Mouse (Mus musculus) intestine, embryonic 14.5 days (tissue): Measurements from ENCODE around the gene Slc17a9. TPM values are rescaled to one million over a fixed set of nuclear protein-coding genes. Genes with fewer than 3 reads are reported as not detected.

ENCODE experiments used
- ATAC-seq: fragments of 200-750 bp; cut with Nextera tagmentation; replicated peaks from 2 replicates; pipeline ENCODE4 v1.8.0; 2017; ENCODE audit warnings: low read depth, moderate number of reproducible peaks, moderate TSS enrichment, moderate library complexity; ENCODE audit not compliant: low FRiP score, low TSS enrichment
- DNase-seq: peaks from one replicate; pipeline ENCODE4 v3.0.0-alpha.2; 2018; ENCODE audit warnings: low spot score
- H3K27ac ChIP-seq: fragments of 300-500 bp; sonication (generic); 2 replicates; pipeline ENCODE4 v1.5.1; 2014; ENCODE audit warnings: low read depth, mild to moderate bottlenecking, control low read depth
- H3K27me3 ChIP-seq: fragments of 300-500 bp; sonication (generic); replicated peaks from 2 replicates; pipeline ENCODE4 v1.6.1; 2014; ENCODE audit warnings: low read length, control low read depth; ENCODE audit not compliant: control insufficient read depth, insufficient read depth
- H3K36me3 ChIP-seq: fragments of 300-500 bp; sonication (generic); 2 replicates; pipeline ENCODE4 v1.6.1; 2014; ENCODE audit warnings: low read length, control low read depth; ENCODE audit not compliant: control insufficient read depth, insufficient read depth
- H3K4me1 ChIP-seq: fragments of 300-500 bp; sonication (generic); replicated peaks from 2 replicates; pipeline ENCODE4 v1.6.1; 2014; ENCODE audit warnings: low read length, control low read depth, mixed read lengths; ENCODE audit not compliant: control insufficient read depth, insufficient read depth
- H3K4me2 ChIP-seq: fragments of 300-500 bp; sonication (generic); 2 replicates; pipeline ENCODE4 v1.6.1; 2014; ENCODE audit warnings: low read length
- H3K4me3 ChIP-seq: fragments of 300-500 bp; sonication (generic); 2 replicates; pipeline ENCODE4 v1.5.1; 2014; ENCODE audit warnings: low read depth, low read length, control low read depth, mixed read lengths
- H3K9ac ChIP-seq: fragments of 300-500 bp; sonication (generic); 2 replicates; pipeline ENCODE4 v1.6.1; 2014; ENCODE audit warnings: mild to moderate bottlenecking, low read length
- H3K9me3 ChIP-seq: fragments of 300-500 bp; sonication (generic); 2 replicates; pipeline ENCODE4 v1.6.1; 2016; ENCODE audit warnings: low read length, control low read depth; ENCODE audit not compliant: control insufficient read depth
- WGBS: fragments of 180-500 bp; shearing (Covaris S2); extraction: QIAGEN DNeasy Blood & Tissue Kit; methylation state at CpG from one replicate; pipeline ENCODE4 v1.1.7; 2014; 5-methylcytosine and 5-hydroxymethylcytosine counted together
- polyA plus RNA-seq: library from polyadenylated mRNA; unstranded; fragments of >200 nt; fragmentation: Nextera tagmentation; extraction: Ambion mirVana; gene quantifications from 2 replicates; pipeline ENCODE4 v1.2.1, GENCODE M21; 2014

Slc17a9 gene
- polyA plus RNA-seq, 1 experiment from 2014 or later: 2.1 TPM

DNA sequence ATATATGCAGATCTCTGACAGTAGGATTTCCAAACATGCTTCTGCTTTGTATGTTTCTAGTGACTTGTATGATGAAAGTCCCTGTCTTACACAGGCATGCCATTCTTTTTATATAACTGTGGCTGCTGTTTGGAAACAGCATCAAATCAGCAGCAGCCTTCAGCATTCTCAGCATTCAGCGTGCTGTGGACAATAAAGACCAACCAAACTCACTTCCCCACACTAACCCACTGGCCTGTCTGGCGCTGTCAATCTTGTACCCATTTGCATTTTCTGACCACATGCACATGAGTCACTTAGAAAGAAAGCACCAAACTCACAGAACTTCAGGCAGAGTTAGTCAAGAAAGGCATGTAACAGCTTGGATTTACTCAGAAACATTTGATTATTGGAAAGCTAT is 29.9 kb upstream of the Slc17a9 start:
- Histone ChIP-seq H3K9me3 (no peaks in the 10 kb centered on the region), H3K27me3 (no peaks in the 10 kb centered on the region), H3K36me3 (peaks cover 11% of the 10 kb centered on the region), H3K4me2 (no peak overlapping the region), H3K4me3 (no peak overlapping the region), H3K4me1 (peaks cover 15% of the 10 kb centered on the region), H3K27ac (no peak overlapping the region), H3K9ac (no peak overlapping the region)
- ATAC-seq: no peak
- 82% methylated on average over 2 of the region's 2 CpGs for WGBS
- no peak for DNase-seq

DNA sequence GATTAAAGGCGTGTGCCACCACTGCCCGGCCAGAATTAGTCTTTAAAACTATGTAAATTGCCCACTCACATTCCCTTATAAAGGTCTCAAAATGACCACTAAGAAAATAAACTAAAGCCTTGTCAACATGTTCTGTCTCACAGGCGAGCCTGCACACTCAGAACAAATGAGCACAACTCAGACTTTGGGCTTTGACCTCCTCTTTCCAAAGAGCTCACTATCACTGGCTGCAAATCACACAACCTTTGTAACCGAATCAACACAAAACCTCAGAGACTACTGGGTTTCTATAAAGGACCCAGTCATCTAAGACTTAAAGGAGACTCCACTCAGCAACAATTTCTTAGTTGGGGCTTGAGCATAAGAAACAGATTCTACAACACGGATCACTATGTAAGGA is 24.6 kb upstream of the Slc17a9 start:
- Histone ChIP-seq H3K4me2 (peak overlapping the region; percentile 99), H3K27ac (no peak overlapping the region), H3K36me3 (peaks cover 4% of the 10 kb centered on the region; the same call in 1 of the 2 replicates), H3K9me3 (no peaks in the 10 kb centered on the region), H3K27me3 (no peaks in the 10 kb centered on the region), H3K9ac (peak overlapping the region; percentile 98), H3K4me1 (peaks cover 29% of the 10 kb centered on the region), H3K4me3 (peak overlapping the region; percentile 96)
- 69% methylated on average over 5 of the region's 5 CpGs for WGBS
- no peak for ATAC-seq
- DNase-seq: no peak

DNA sequence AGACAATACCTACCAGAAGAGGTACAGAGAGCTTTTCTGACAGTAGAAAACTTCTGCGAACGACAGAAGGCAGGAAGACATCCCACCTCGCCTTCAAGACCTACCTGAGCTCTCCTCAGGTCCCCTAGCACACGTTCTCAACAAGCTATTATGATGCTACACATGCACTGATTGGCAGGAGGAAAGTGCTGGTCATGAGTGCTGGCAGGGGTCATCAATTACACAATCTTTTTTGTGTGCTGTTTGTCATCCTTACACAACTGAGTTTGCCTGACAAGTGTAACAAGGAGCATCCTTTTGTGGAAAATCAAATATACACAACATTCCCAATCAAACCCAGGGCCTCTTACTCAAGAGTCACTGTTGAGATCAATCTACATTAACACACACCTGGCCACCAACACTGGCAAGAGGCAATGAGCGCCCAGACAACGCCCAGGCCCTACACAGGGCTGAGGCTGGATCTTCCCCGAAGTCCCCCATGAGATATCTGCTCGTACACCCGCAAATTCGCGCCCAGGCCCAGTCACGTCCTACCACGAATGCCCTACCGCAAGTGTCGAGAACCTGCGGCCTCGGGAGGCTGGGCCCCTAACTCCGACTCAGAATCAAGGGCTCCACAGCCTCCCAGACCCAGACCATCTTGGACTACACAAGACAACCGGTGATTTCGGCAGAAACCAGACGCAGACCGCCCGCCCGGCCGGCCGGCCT is 23.9 kb upstream of the Slc17a9 start:
- H3K9me3 ChIP-seq: no peaks in the 10 kb centered on the region
- H3K4me2 ChIP-seq: peak overlapping the region; percentile 99
- ATAC-seq (no peak; the same call in 1 of the 2 replicates), DNase-seq (no peak)
- no peaks in the 10 kb centered on the region for H3K27me3 ChIP-seq
- peak overlapping the region; percentile 98 for H3K9ac ChIP-seq
- H3K36me3 ChIP-seq: peaks cover 6% of the 10 kb centered on the region; the same call in 1 of the 2 replicates
- H3K4me3 ChIP-seq: peak overlapping the region; percentile 96
- 5% methylated on average over 26 of the region's 26 CpGs for WGBS
- peaks cover 29% of the 10 kb centered on the region for H3K4me1 ChIP-seq
- H3K27ac ChIP-seq: peak overlapping the region; percentile 95

DNA sequence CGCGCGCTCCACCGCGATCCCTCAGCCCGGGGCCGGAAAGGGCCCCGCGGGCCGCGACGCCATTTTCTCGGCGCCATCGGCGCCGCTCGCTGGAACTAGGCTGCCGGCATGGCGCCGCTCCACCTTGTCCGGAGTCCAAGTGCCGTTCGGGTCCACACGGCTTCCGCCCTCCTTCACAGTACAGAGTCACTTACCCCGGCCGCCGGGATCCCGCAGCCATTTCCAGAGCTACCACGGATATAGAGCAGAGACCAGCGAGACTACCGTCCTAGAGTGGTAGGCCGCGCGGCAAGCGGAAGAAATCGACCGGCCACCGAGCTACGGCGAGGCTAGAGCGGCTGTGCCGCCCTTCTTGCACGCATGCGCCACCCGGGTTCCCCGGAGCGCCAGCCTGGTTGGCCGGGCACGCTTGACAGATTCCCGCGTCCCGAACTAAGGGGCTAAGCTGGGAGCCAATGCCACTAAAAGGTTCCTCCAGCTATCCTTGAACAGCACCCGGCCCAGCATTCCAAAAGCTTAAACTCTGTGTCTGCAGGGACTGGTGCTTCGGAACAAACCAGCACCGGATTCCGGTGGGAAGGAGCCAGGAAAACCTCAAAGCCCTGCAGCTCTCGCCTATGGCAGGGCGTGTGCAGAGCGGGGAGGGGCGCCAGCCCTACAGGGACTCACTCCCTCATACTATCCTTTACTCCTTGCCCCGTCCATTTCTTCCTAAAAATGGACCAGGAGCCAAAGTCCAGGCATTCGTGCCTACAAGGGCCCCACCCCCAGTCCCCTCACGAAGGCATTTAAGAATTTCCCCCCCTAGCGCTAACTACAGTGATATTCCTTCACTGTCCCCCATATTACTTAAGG is 23.1 kb upstream of the Slc17a9 start:
- H3K36me3 ChIP-seq: peaks cover 9% of the 10 kb centered on the region; the same call in 1 of the 2 replicates
- WGBS: under 1% methylated on average over 66 of the region's 66 CpGs
- H3K9ac ChIP-seq: peak overlapping the region; percentile 98
- peak overlapping the region; percentile 96 for H3K4me3 ChIP-seq
- peaks cover 29% of the 10 kb centered on the region for H3K4me1 ChIP-seq
- H3K9me3 ChIP-seq: no peaks in the 10 kb centered on the region
- ATAC-seq: peak; percentile 93
- H3K27ac ChIP-seq: peak overlapping the region; percentile 95
- peak; percentile 95 for DNase-seq
- H3K4me2 ChIP-seq: peak overlapping the region; percentile 99
- H3K27me3 ChIP-seq: no peaks in the 10 kb centered on the region

DNA sequence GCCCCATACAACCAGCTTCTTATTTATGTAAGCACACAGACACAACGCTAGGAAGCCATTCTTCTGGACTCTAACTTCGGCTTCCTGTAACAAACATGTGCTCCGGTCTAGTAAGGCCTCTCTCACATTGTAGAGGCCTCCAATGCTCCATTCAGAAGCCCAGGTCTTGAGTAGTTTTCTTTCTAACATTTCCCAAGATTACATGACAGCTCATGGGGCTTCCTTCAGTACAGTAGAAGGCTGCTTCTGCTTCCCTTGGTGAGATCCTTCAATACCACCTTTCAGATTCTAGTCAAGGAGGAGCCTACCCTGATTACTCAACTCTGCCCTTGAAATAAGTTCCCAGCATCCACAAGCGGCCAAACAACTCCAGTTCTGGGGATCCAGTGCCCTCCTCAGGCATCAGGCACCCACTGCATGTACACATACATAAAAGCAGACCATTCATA is 22.3 kb upstream of the Slc17a9 start:
- H3K4me2 ChIP-seq: peak overlapping the region; percentile 99

DNA sequence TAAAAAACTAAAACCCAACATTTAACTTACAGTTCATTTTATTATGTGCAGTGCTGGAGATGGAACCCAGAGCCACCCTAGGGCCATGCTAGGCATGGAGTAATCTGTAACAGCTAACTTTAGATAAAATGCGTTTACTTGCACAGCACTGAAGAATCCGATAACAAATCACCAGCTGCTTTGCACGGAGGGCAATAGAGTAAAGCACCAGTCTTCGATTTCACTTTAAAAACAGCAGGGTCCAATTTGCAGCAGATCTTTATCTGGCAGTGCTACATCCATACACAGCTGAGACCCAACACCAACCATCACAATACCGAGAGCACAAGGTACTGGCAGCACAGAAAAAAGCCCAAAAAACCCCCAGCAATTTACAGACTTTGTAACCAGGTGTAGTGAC is 21.9 kb upstream of the Slc17a9 start:
- no peaks in the 10 kb centered on the region for H3K9me3 ChIP-seq
- no peak overlapping the region; the same call in 1 of the 2 replicates for H3K4me2 ChIP-seq
- no peak for DNase-seq
- peaks cover 32% of the 10 kb centered on the region for H3K4me1 ChIP-seq
- H3K36me3 ChIP-seq: peaks cover 9% of the 10 kb centered on the region; the same call in 1 of the 2 replicates
- no peak overlapping the region for H3K9ac ChIP-seq
- no peak overlapping the region for H3K4me3 ChIP-seq
- no peak for ATAC-seq
- 79% methylated on average over 5 of the region's 5 CpGs for WGBS
- H3K27ac ChIP-seq: no peak overlapping the region
- no peaks in the 10 kb centered on the region for H3K27me3 ChIP-seq

More for the DNA sequence above, 22.3 kb upstream of the Slc17a9 start:
- H3K9ac ChIP-seq: peak overlapping the region; percentile 98
- DNase-seq (no peak), ATAC-seq (no peak; the same call in 1 of the 2 replicates)
- no peaks in the 10 kb centered on the region for H3K27me3 ChIP-seq
- peaks cover 9% of the 10 kb centered on the region; the same call in 1 of the 2 replicates for H3K36me3 ChIP-seq
- H3K9me3 ChIP-seq: no peaks in the 10 kb centered on the region
- peak overlapping the region; percentile 96 for H3K4me3 ChIP-seq
- peak overlapping the region; percentile 95 for H3K27ac ChIP-seq
- WGBS: 33% methylated on average over 4 of the region's 4 CpGs
- H3K4me1 ChIP-seq: peaks cover 29% of the 10 kb centered on the region

DNA sequence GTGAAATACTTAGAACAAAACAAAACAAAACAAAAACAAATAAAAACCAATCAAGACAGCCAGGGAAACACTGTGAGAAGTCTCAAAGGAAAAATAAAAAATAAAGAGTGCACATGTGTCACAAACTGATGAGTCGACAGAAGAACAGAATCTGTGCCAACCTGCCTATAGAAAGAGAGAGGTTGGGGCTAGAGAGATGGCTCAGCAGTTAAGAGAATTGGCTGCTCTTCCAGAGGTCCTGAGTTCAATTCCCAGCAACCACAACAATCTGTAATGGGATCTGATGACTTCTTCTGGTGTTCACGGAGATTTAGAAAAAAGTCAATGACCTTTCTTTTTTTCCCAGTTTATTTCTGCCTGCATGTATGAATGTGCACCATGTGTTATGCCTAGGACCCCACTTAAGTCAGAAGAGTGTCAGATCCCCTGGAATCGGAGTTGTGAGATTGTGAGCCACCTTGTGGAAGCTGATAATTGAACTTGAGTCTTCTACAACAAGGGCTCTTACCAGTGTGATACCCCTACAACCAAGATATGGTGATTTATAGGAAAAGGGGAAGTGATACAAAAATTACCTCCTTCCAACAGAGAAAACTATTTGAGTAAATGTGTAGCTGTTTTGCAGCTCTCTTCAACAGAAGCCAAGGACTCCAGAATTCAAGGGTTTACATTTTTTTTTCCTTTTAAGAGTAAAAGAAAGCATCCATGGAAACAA is 21.3 kb upstream of the Slc17a9 start:
- H3K4me3 ChIP-seq: no peak overlapping the region
- WGBS: 81% methylated on average over 3 of the region's 3 CpGs
- H3K9ac ChIP-seq: no peak overlapping the region
- no peaks in the 10 kb centered on the region for H3K27me3 ChIP-seq
- H3K9me3 ChIP-seq: no peaks in the 10 kb centered on the region
- ATAC-seq: no peak
- peaks cover 38% of the 10 kb centered on the region for H3K4me1 ChIP-seq
- DNase-seq: no peak
- H3K27ac ChIP-seq: no peak overlapping the region
- peaks cover 9% of the 10 kb centered on the region; the same call in 1 of the 2 replicates for H3K36me3 ChIP-seq
- no peak overlapping the region for H3K4me2 ChIP-seq

DNA sequence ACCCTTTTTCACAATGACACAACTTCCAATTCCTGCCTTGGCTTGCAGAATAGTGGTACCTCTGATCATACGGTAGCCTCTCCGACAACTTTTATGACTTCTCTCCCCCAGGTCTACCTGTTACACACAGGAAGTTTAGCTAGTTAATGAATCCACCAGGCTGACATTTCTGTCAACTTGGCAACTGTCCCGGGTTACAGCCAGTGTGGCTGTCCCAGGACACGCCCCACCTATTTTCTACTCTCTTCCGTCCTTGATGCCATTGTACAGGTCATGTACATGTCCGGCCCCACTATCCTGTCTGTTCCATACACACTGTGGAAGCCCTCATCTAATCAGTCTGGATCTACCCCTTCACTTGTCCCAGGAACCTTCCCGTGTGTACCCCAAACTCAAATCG is 20.5 kb upstream of the Slc17a9 start:
- no peak overlapping the region for H3K4me3 ChIP-seq
- H3K4me2 ChIP-seq: no peak overlapping the region
- peaks cover 33% of the 10 kb centered on the region for H3K4me1 ChIP-seq
- H3K36me3 ChIP-seq: peaks cover 9% of the 10 kb centered on the region; the same call in 1 of the 2 replicates
- no peaks in the 10 kb centered on the region for H3K27me3 ChIP-seq
- 84% methylated on average over 8 of the region's 8 CpGs for WGBS
- ATAC-seq (no peak), DNase-seq (no peak)
- no peak overlapping the region for H3K27ac ChIP-seq
- H3K9me3 ChIP-seq: no peaks in the 10 kb centered on the region
- no peak overlapping the region for H3K9ac ChIP-seq
